Mouse (Mus musculus) testis, adult 2 months (tissue): ENCODE measurements around the gene Rps3.

Experiments used
- CTCF ChIP-seq: fragments of 200-500 bp; IDR thresholded peaks from 2 replicates; pipeline ENCODE4 v1.5.1; 2012; ENCODE audit warnings: low read depth, mild to moderate bottlenecking, inconsistent platforms, low read length, moderate library complexity; ENCODE audit not compliant: control insufficient read depth, insufficient read depth, insufficient replicate concordance
- POLR2A ChIP-seq: fragments of 200-500 bp; IDR thresholded peaks from 2 replicates; pipeline ENCODE4 v1.6.1; 2012; ENCODE audit warnings: low read depth, mild to moderate bottlenecking, inconsistent platforms, low read length, moderate library complexity; ENCODE audit not compliant: control insufficient read depth

DNA sequence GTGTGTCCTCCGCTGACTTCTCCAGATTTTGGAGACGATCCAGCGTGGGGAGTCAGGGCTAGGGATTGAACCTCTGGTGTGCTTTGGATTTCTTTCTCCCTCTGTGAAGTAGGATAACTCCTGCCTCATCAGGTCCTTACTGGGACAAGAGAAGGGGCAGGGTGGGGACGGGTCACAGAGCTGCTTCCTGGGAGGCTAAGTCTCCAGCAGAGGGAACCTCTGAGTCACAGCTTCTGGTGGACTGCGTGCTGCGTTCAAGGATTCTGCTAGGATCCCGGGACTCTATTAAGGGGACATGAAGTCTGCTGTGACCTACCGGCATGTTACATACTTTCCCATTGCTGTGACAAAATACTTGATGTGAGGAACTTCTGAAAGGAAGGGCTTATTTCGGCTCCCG is 44.7 kb downstream of the Rps3 start:
- TF ChIP-seq CTCF (no peak), POLR2A (no peak)
